Mouse (Mus musculus) testis, adult 10 weeks (tissue): ENCODE measurements around the gene Prlhr. TPM values are rescaled to one million over a fixed set of nuclear protein-coding genes. Genes with fewer than 3 reads are reported as not detected.

Source experiments
- polyA plus RNA-seq: library from polyadenylated mRNA; stranded (reverse); fragments of 350-450 nt; fragmentation: Illumina TruSeq; extraction: RNeasy Lipid Tissue Mini Kit (QIAGEN cat#74804); gene quantifications from one replicate; pipeline ENCODE4 v1.2.3, GENCODE M21; 2014; ENCODE audit warnings: low read depth, low replicate concordance

Gene Prlhr
- polyA plus RNA-seq, result not detected

GRCm38 (mm10) chr19:60468254-60468762, at the start of gene Prlhr:
TSS of gene Prlhr (minus strand) at chr19:60468304.

Other genes starting within 250 kb of the Prlhr start
- gene Fam204a, start 241.6 kb downstream of the Prlhr start, polyA plus RNA-seq, result 63.4 TPM
- gene Cacul1, start 112.7 kb upstream of the Prlhr start, polyA plus RNA-seq, result 253 TPM